Mouse (Mus musculus): ENCODE results near the gene Nav2.

GRCm38 (mm10) chr7:49261941-49262511 is 353.5 kb downstream of the Nav2 start:
- TF ChIP-seq EP300 (IDR thresholded peaks at IDR 0.05; ENCODE audit: insufficient read depth, low read depth, low read length), result 0 out of 2 replicates have a peak, but pooled peaks have one; percentile 16
- no peak for TF ChIP-seq POLR2A (IDR thresholded peaks at IDR 0.05; ENCODE audit: insufficient read depth, low read depth, low read length)
- TF ChIP-seq CTCF (IDR thresholded peaks at IDR 0.05), result no peak

Data from heart, adult 2 months (tissue).